Mouse (Mus musculus) ES-Bruce4 (cell line): ENCODE data around the gene Pck2.

Source experiments
- CTCF ChIP-seq: IDR thresholded peaks from one replicate; pipeline ENCODE4 v1.8.1; 2011; ENCODE audit warnings: low read depth, low read length
- POLR2A ChIP-seq: IDR thresholded peaks from one replicate; pipeline ENCODE4 v1.8.1; 2011; ENCODE audit warnings: low read length; ENCODE audit not compliant: insufficient read depth

GRCm38 (mm10) chr14:55507801-55508200 lies 32.3 kb upstream of the Pck2 start:
- TF ChIP-seq CTCF = no peak
- no peak for TF ChIP-seq POLR2A
